Mouse (Mus musculus): ENCODE results near the gene Hypk. TPM values are rescaled to one million over a fixed set of nuclear protein-coding genes. Genes with fewer than 3 reads are reported as not detected.
"Not testable (repeated sequence)": the region's sequence is repeated elsewhere in the genome, so short reads cannot be mapped to it uniquely, and the experiment has no call there.

Gene Hypk
- total RNA-seq, 2 experiments from 2014 or later, result 20.1 to 27.8 TPM

DNA sequence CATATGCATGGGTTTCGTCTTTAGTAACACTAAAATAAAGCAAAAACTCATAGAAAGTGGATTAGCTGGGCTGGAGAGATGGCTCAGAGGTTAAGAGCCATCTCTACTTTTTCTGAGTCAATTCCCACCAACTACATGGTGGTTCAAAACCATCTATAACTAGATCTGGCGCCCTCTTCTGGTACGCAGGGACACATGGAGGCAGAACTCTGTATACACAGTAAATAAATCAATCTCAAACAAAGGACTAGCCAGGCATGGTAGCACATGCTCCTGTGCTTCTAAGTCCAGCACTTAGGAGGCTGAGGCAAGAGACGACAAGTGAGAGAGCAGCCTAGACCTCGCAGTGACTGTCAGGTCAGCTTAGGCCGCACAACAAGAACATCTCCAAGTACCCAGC lies 48.5 kb downstream of the Hypk start:
- not testable (repeated sequence) for DNase-seq (ENCODE audit: low spot score in 2 of 2)

DNA sequence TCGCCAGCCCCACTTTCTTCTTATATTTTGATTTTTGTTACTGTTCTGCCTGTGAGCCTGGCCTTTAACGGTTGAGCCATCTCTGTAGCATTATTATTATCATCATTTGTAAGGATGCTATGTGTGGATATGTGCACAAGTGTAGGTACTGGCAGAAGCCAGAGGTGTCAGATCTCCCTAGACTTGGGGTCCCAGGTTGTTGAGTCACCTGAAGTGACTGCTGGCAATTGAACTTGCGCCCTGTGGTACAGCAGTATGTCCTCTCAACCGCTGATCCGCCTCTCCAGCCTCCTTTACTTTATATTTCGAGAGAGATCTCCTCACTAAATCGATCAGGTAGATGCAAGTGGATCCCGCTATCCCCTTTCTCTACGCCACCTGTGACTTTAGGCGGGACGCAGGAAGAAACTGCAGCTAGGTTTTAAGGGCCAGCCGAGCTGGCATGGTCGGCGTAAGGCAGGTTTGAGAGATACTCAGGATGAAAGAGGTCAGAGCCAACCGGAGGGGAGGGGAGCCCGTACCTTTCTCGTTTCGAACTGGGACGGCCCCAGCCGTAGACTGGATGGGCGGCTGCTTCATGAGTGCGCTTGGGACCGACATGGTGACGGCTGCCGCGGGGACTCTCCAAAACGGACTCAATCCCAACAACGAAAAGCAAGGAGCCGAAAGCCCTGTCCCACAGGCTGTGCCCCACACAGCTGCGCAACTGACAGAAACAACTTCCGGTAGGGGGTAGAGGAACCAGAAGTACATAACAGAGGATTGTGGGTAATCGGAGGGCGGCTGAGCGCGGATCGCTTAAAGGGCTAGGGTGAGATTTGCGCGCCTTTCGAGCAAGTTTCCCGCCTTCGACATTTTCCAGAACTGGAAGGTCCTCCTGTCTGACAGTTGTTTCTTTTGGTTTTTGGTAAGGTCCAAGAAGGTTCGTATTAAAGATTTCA lies 53.1 kb downstream of the Hypk start, which contains the start of the genes Mfap1a and Wdr76:
TSS of gene Mfap1a (minus strand) at position 724 of the 941 bp plus-strand sequence.
TSS of gene Wdr76 (plus strand) at position 782 of the 941 bp plus-strand sequence.
- DNase-seq (ENCODE audit: low spot score in 2 of 2), result peak; percentile 70 to 88

DNA sequence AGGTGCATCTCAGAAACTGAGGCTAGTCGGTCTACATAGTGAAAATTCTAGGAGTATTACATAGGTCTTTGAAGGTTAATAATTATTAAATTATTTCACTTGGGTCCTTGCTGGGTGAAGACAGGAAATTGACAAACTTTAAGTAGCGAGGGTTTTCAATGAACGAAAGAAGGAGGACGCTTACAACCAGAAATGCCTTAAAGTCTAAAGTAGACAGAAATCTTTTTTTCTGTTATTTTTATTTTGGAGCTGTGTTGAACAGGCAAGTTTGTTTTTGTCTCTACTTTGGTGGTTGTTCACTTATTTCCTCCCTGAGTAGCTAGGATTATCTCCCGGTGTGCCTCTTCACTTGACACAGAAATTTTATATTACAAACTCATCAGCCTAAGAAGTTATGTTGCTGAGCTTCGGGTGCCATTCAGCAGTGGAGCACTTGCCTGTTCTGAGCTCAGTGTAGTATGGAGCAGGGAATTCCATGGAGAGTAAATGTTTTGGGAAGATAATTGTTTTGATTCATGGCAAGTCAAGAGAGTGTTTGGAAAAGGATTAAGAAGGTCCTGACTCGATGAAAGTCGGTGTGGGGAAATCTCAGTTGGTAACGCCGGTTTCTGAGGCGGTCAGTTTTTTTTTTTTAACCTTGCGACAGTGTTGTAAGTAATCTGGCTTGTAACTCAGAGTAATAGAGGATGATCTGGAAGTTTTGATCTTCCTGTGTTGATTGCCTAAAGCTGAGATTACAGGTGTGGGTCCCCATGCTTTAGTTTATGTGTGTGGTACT lies 54.3 kb downstream of the Hypk start:
- DNase-seq (ENCODE audit: low spot score in 2 of 2), result no peak

DNA sequence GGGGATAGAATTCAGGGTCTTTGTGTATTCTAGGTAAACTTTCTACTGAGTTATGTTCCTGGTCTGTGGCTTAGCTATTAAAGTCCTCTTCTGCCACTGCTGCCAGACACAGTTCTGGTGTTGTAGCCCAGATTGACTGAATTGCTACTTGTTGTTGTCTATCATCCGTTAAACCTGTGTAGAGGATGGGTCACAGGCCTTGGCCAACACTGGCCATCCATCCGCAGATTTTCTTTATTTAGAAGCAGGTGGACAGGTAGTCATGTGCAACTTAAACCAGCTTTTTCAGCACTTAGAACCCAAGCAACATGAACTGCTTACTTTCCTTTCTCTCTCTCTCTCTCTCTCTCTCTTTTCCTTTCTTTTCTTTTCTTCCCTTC lies 54.9 kb downstream of the Hypk start:
- no peak for DNase-seq (ENCODE audit: low spot score in 2 of 2)

Small RNAs within 50 kb of the gene (microRNA-seq; reads per million reads assigned to microRNA genes)
- 0 reads per million in 2 experiments for gene Gm22953

Other genes with a start within 250 kb of the Hypk start
- 100 to 1,000 TPM; 140 to 152 TPM for gene Trp53bp1, start 181.9 kb upstream of the Hypk start, total RNA-seq (2021)
- 100 to 1,000 TPM; 472 to 505 TPM for gene Map1a, start 163.7 kb upstream of the Hypk start, total RNA-seq (2021)
- gene Ppip5k1, start 97.9 kb upstream of the Hypk start, total RNA-seq (2021), result 10 to 100 TPM; 69.1 to 74.4 TPM
- gene Ckmt1, start 95.6 kb upstream of the Hypk start, total RNA-seq (2021), result 100 to 1,000 TPM; 333 to 351 TPM
- under 1 TPM; 0.09 to 0.31 TPM for gene Strc, start 66.1 kb upstream of the Hypk start, total RNA-seq (2021)
- 100 to 1,000 TPM; 194 to 224 TPM for gene Pdia3, start 39.5 kb upstream of the Hypk start, total RNA-seq (2021)
- 1 to 10 TPM; 4.1 to 4.6 TPM for gene Catsper2, start 39.5 kb upstream of the Hypk start, total RNA-seq (2021)
- not detected for gene Ell3, start 9.0 kb upstream of the Hypk start, total RNA-seq (2021)
- 100 to 1,000 TPM; 157 to 166 TPM for gene Serf2, start 4.1 kb upstream of the Hypk start, total RNA-seq (2021)
- gene Serinc4, start 3.5 kb downstream of the Hypk start, total RNA-seq (2021), result under 1 TPM; 0.97 to 0.98 TPM
- gene Mfap1b, start 20.8 kb downstream of the Hypk start, total RNA-seq (2021), result 10 to 100 TPM; 38.0 to 40.6 TPM
- gene Mfap1a, start 53.4 kb downstream of the Hypk start, total RNA-seq (2021), result 10 to 100 TPM; 31.3 to 32.2 TPM
- gene Wdr76, start 53.4 kb downstream of the Hypk start, total RNA-seq (2021), result 1 to 10 TPM; 2.0 to 2.5 TPM